Mouse (Mus musculus): Measurements from ENCODE around the gene Rtn4rl1.
"Not testable (repeated sequence)": the region's sequence is repeated elsewhere in the genome, so short reads cannot be mapped to it uniquely, and the experiment has no call there.

Gene Rtn4rl1

GRCm38 (mm10) chr11:75294862-75295261 is 101.3 kb downstream of the Rtn4rl1 start:
- DNase-seq (ENCODE audit: low read depth, low spot score), result no peak

GRCm38 (mm10) chr11:75295534-75295933 is 102.0 kb downstream of the Rtn4rl1 start:
- DNase-seq (ENCODE audit: low read depth, low spot score), result not testable (repeated sequence)

GRCm38 (mm10) chr11:75296406-75297005 is 102.9 kb downstream of the Rtn4rl1 start:
- DNase-seq (ENCODE audit: low read depth, low spot score), result no peak

GRCm38 (mm10) chr11:75297631-75298030 is 104.0 kb downstream of the Rtn4rl1 start:
- DNase-seq (ENCODE audit: low read depth, low spot score), result no peak

GRCm38 (mm10) chr11:75298491-75298890 is 104.9 kb downstream of the Rtn4rl1 start:
- DNase-seq (ENCODE audit: low read depth, low spot score), result no peak

GRCm38 (mm10) chr11:75299786-75300185 is 106.2 kb downstream of the Rtn4rl1 start:
- DNase-seq (ENCODE audit: low read depth, low spot score), result no peak

GRCm38 (mm10) chr11:75300954-75301353 is 107.4 kb downstream of the Rtn4rl1 start:
- no peak for DNase-seq (ENCODE audit: low read depth, low spot score)

GRCm38 (mm10) chr11:75304797-75305196 is 111.2 kb downstream of the Rtn4rl1 start:
- no peak for DNase-seq (ENCODE audit: low read depth, low spot score)

GRCm38 (mm10) chr11:75308650-75309049 is 115.1 kb downstream of the Rtn4rl1 start:
- no peak for DNase-seq (ENCODE audit: low read depth, low spot score)

- no peak for DNase-seq (ENCODE audit: low read depth, low spot score)
Measured at GRCm38 (mm10) chr11:75310813-75311212, 117.2 kb downstream of the Rtn4rl1 start.

GRCm38 (mm10) chr11:75311751-75312150 is 118.2 kb downstream of the Rtn4rl1 start:
- DNase-seq (ENCODE audit: low read depth, low spot score), result no peak

GRCm38 (mm10) chr11:75313834-75314233 is 120.3 kb downstream of the Rtn4rl1 start:
- DNase-seq (ENCODE audit: low read depth, low spot score), result no peak

All from R1 (cell line).